Mouse (Mus musculus) heart, embryonic 15.5 days (tissue): ENCODE data around the gene Cnpy4. TPM values are rescaled to one million over a fixed set of nuclear protein-coding genes. Genes with fewer than 3 reads are reported as not detected.

Experiments
- ATAC-seq: fragments of 200-750 bp; cut with Nextera tagmentation; replicated peaks from 2 replicates; pipeline ENCODE4 v1.8.0; 2017; ENCODE audit warnings: low read depth, moderate TSS enrichment; ENCODE audit not compliant: insufficient number of reproducible peaks, insufficient read depth, low FRiP score
- H3K27ac ChIP-seq: fragments of 300-500 bp; sonication (generic); 2 replicates; pipeline ENCODE4 v1.5.1; 2015; ENCODE audit warnings: mild to moderate bottlenecking, inconsistent platforms
- H3K27me3 ChIP-seq: fragments of 300-500 bp; sonication (generic); 2 replicates; pipeline ENCODE4 v1.6.1; 2015; ENCODE audit warnings: inconsistent platforms
- H3K36me3 ChIP-seq: fragments of 300-500 bp; sonication (generic); 2 replicates; pipeline ENCODE4 v1.6.1; 2015; ENCODE audit warnings: mild to moderate bottlenecking, inconsistent platforms
- H3K4me1 ChIP-seq: fragments of 300-500 bp; sonication (generic); replicated peaks from 2 replicates; pipeline ENCODE4 v1.6.1; 2015; ENCODE audit warnings: inconsistent platforms
- H3K4me2 ChIP-seq: fragments of 300-500 bp; sonication (generic); 2 replicates; pipeline ENCODE4 v1.6.1; 2015; ENCODE audit warnings: inconsistent platforms, mild to moderate bottlenecking, moderate library complexity
- H3K4me3 ChIP-seq: fragments of 300-500 bp; sonication (generic); 2 replicates; pipeline ENCODE4 v1.5.1; 2015; ENCODE audit warnings: mild to moderate bottlenecking, inconsistent platforms
- H3K9ac ChIP-seq: fragments of 300-500 bp; sonication (generic); 2 replicates; pipeline ENCODE4 v1.6.1; 2015; ENCODE audit warnings: mild to moderate bottlenecking, inconsistent platforms
- H3K9me3 ChIP-seq: fragments of 300-500 bp; sonication (generic); replicated peaks from 2 replicates; pipeline ENCODE4 v1.6.1; 2016; ENCODE audit warnings: inconsistent platforms
- WGBS: fragments of 180-500 bp; shearing (Covaris S2); methylation state at CpG from one replicate; pipeline ENCODE4 v1.1.7; 2015; ENCODE audit warnings: mixed read lengths; 5-methylcytosine and 5-hydroxymethylcytosine counted together
- polyA plus RNA-seq: library from polyadenylated mRNA; unstranded; fragments of >200 nt; fragmentation: Nextera tagmentation; extraction: Ambion mirVana; gene quantifications from 2 replicates; pipeline ENCODE4 v1.2.1, GENCODE M21; 2015

Gene Cnpy4
- polyA plus RNA-seq, result 18.8 and 27.3 TPM in 2 replicates

DNA sequence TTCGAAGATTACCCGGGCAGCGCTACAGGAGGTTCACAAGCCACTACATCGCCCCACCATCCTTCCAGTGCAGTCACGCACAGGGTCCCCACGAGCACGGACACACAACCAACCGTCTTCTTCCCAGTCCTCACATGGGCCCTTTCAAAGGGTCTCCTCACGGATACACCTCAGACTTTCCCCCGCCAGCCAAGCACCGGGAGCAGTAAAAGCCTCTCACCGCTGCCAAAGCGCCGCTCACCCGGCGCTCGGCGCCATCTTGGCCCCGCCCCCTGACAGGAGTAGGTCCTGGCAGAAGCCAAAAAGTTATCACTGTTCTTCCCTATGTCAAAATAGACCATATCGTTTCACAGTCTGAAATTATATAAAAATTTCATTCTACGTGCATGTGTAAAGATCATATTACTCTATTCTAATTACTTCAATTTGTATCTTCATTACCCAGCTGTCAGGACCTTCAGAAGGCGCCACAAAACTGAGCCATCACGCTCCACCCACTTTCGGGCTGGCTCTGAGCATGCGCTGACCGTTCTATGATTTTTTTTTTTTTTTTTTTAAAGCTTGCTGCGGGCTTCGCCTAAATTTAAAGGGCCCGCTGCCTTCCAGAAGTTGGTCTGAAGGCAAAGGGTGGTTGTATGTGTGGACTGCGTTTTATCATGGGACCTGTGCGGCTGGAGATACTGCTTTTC, at the start of gene Cnpy4, which contains the start of gene Taf6:
Cnpy4 (plus strand) TSS at position 536 of the 689 bp plus-strand sequence.
Taf6 (minus strand) TSS at position 502 of the 689 bp plus-strand sequence.
- peak; percentile 87 for ATAC-seq
- Histone ChIP-seq H3K9ac (peak within 1 kb of the TSS; percentile 83), H3K9me3 (no peaks in the 10 kb centered on the region), H3K27me3 (no peaks in the 10 kb centered on the region), H3K27ac (peak within 1 kb of the TSS; percentile 79), H3K4me3 (peak within 1 kb of the TSS; percentile 85), H3K4me2 (peak within 1 kb of the TSS; percentile 78), H3K4me1 (peaks cover 15% of the 10 kb centered on the region), H3K36me3 (peaks cover 21% of the 10 kb centered on the region)
- WGBS, result under 1% methylated on average over 31 of the region's 31 CpGs

DNA sequence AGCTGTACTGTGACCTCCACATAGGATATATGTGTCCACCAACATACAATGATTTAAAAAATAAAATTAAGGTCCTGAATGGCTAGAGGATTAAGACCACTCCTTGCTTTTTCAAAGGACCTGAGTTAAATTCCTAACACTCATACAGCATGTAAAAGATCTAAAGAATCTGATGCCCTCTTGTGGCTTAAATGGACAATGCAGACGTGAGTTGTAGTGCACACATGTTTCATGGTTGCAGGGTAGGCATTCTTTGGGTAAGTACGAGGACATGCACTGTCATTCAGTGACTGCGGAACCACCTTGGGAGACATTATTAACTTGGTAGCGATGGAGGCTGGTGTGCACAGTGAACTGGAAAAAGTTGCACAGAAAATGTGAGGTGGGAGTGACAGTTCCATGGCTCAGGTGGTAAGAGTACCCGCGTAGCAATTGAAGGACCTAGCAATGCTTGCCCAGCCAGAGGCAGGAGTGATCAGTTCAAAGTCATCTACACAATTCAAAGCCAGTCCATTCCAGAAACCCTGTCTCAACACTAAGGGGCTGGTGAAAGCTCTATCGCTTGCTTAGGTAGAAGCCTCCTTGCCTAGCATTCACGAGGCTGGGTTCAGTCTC, 49.2 kb upstream of the Cnpy4 start:
- no peak overlapping the region for H3K4me2 ChIP-seq
- 56% methylated on average over 8 of the region's 8 CpGs for WGBS
- H3K36me3 ChIP-seq, result peaks cover 32% of the 10 kb centered on the region
- H3K4me3 ChIP-seq, result no peak overlapping the region
- H3K9ac ChIP-seq, result no peak overlapping the region
- H3K4me1 ChIP-seq, result no peaks in the 10 kb centered on the region
- no peaks in the 10 kb centered on the region for H3K9me3 ChIP-seq
- no peaks in the 10 kb centered on the region for H3K27me3 ChIP-seq
- no peak for ATAC-seq
- H3K27ac ChIP-seq, result no peak overlapping the region

DNA sequence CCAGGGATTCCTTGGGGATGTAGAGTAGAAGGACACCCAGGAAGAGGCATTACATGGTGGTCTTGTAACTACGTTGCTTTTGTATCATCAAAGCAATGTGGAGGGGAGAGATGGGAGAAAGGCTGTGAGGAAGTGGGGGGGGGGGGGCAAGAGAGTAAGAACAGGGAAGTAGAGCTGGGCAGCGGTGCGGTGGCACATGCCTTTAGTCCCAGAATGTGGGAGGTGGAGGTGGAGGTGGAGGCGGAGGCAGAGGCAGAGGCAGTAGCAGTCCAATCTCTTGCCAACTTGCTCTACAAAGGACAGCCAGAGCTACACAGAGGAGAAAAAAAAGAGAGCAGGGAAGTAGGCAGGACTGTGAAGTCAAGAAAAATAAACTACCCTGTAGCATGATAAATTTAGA, 48.7 kb upstream of the Cnpy4 start:
- ATAC-seq, result no peak
- peaks cover 29% of the 10 kb centered on the region for H3K36me3 ChIP-seq
- 56% methylated on average over 4 of the region's 4 CpGs for whole genome bisulfite sequencing
- H3K27me3 ChIP-seq, result no peaks in the 10 kb centered on the region
- no peaks in the 10 kb centered on the region for H3K9me3 ChIP-seq
- H3K27ac ChIP-seq, result no peak overlapping the region
- no peak overlapping the region for H3K4me2 ChIP-seq
- no peaks in the 10 kb centered on the region for H3K4me1 ChIP-seq
- no peak overlapping the region for H3K9ac ChIP-seq
- H3K4me3 ChIP-seq, result no peak overlapping the region

DNA sequence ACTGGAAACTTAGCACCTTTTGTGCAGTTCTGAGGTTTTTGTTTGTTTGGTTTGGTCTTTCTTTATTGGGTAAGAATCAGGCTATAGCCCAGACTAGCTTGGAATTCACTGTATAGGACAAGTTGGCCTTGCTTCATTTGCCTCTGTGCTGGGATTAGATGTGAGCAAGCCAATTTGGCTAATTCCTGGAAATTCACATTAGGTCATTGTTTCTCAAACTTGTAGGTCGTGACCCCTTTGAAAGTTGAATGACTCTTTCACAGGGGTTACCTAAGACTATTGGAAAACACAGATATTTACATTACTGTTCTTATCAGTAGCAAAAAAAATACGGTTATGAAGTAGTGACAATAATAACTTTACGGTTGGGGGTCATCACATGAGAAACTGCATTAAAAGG, 32.9 kb upstream of the Cnpy4 start:
- Histone ChIP-seq H3K4me2 (peak overlapping the region; percentile 68), H3K27me3 (no peaks in the 10 kb centered on the region), H3K36me3 (peaks cover 27% of the 10 kb centered on the region), H3K4me3 (peak overlapping the region; percentile 78), H3K27ac (no peak overlapping the region), H3K9ac (peak overlapping the region; percentile 69; the same call in 1 of the 2 replicates), H3K4me1 (peaks cover 2% of the 10 kb centered on the region; the same call in 1 of the 2 replicates), H3K9me3 (no peaks in the 10 kb centered on the region)
- WGBS, result 75% methylated on average over 3 of the region's 3 CpGs
- ATAC-seq, result no peak

DNA sequence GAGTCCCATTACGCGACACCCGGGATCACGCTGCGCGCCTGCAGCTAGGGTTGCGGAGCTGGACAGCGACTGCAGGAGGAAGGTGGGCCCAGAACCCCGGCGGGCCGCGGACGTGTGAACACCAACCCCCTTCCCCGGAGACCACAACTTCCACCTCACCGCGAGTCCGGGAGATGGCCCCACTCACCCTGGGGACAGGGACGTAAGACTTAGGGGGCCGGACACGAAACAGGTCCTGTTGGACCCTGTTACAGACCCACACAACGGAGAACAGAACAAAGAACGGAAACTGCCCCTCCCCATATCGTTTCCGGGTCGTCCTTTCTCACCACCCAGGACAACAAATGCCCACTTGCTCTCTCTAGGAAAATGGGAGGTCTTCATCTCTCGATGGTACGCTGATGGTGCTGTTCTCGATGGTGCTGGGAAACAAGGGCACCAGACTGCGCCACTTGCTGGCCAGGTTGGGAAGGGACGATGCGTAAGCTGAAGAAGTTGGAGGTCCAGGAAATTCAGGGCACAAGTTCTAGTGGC, 31.8 kb upstream of the Cnpy4 start, which contains the start of gene Zfp113:
Zfp113 (minus strand) TSS at position 302 of the 534 bp plus-strand sequence.
- no peaks in the 10 kb centered on the region for H3K9me3 ChIP-seq
- peak within 1 kb of the TSS; percentile 69 for H3K9ac ChIP-seq
- peaks cover 2% of the 10 kb centered on the region; the same call in 1 of the 2 replicates for H3K4me1 ChIP-seq
- peak within 1 kb of the TSS; percentile 68 for H3K4me2 ChIP-seq
- under 1% methylated on average over 31 of the region's 31 CpGs for WGBS
- H3K36me3 ChIP-seq, result peaks cover 23% of the 10 kb centered on the region
- H3K27ac ChIP-seq, result peak within 1 kb of the TSS; percentile 90
- ATAC-seq, result peak; percentile 97
- H3K27me3 ChIP-seq, result no peaks in the 10 kb centered on the region
- peak within 1 kb of the TSS; percentile 78 for H3K4me3 ChIP-seq

DNA sequence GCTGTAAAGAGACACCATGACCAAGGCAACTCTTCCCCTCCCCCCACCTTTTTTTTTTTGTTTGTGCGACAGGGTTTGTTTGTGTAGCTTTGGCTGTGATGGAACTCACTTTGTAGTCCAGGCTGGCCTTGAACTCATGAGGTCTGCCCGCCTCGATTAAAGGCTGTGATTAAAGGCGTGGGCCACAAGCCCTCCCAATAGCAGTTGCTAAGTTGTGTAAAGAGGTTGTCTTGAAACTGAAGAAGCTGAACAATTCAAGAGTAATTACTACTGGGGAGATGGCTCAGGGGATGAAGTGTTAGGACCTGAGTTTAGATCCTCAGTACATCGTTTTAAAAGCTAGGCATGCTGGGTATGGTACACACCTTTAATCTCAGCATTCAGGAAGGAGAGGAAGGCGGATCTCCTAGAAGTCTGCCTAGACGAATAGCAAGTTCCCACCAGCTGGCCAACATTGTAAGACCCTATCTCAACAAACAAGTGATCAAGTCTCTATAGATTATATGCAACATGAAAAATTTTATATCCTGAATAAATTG, 27.0 kb upstream of the Cnpy4 start:
- Histone ChIP-seq H3K27me3 (no peaks in the 10 kb centered on the region), H3K4me1 (peaks cover 12% of the 10 kb centered on the region), H3K9ac (peak overlapping the region; percentile 85; the same call in 1 of the 2 replicates), H3K36me3 (peaks cover 25% of the 10 kb centered on the region), H3K27ac (peak overlapping the region; percentile 60), H3K4me3 (peak overlapping the region; percentile 86), H3K4me2 (peak overlapping the region; percentile 77), H3K9me3 (no peaks in the 10 kb centered on the region)
- WGBS, result 64% methylated on average over 7 of the region's 7 CpGs
- no peak for ATAC-seq

DNA sequence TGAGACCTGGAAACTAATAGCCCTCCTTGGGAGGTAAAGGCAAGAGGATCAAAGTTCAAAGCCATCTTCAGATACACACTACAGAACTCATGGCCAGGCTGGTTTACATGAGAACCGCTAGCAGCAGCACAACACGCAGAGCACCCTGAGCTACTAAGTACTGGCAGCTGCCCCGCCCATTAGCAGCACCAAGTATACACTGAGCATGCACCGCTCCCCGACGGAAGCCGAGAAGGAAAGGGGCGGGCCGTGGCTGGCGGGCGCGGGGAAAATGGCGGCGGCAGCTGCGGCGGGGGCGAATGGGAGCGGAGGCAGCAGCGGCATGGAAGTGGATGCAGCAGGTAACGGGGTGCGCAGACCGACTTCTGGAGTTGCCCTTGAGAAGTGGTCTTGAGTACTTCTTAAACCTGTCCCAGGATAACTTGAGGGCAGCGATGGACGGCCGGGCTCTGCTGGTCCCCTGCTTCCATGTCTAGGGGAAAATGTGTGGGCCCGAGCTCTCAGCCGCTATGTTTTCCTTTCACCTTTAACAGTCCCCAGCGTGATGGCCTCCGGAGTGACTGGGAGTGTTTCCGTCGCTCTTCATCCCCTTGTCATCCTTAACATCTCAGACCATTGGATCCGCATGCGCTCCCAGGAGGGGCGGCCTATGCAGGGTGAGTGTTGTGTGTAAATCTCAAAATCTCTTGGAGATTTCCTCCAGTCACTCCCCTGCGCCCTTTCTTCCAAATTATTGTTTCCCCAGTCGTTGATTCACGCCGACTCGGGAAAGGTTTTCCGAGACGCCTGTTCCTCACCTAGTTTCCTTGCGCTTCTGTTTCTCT, 26.2 kb upstream of the Cnpy4 start, which contains the start of gene Cops6:
Cops6 (plus strand) TSS at position 230 of the 824 bp plus-strand sequence.
- H3K4me1 ChIP-seq, result peaks cover 10% of the 10 kb centered on the region
- H3K27ac ChIP-seq, result peak within 1 kb of the TSS; percentile 75
- WGBS, result under 1% methylated on average over 42 of the region's 42 CpGs
- no peaks in the 10 kb centered on the region for H3K9me3 ChIP-seq
- H3K36me3 ChIP-seq, result peaks cover 33% of the 10 kb centered on the region
- ATAC-seq, result peak; percentile 95
- no peaks in the 10 kb centered on the region for H3K27me3 ChIP-seq
- peak within 1 kb of the TSS; percentile 77 for H3K4me2 ChIP-seq
- peak within 1 kb of the TSS; percentile 86 for H3K4me3 ChIP-seq
- peak within 1 kb of the TSS; percentile 85 for H3K9ac ChIP-seq

DNA sequence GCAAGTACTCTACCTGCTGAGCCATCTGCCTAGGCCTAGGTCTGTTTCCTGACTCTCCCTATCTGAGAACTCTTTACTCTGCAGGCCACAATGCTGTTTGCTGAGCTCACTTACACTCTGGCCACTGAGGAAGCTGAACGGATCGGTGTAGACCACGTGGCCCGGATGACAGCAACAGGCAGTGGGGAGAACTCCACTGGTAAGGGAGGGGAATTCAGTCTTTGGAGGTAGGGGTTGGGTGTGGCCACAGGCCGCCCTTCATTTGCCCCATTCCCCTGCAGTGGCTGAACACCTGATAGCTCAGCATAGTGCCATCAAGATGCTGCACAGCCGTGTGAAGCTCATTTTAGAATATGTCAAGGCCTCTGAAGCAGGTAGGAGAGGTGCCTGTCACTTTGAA, 24.2 kb upstream of the Cnpy4 start:
- Histone ChIP-seq H3K4me3 (no peak overlapping the region), H3K36me3 (peaks cover 52% of the 10 kb centered on the region), H3K4me2 (no peak overlapping the region), H3K27ac (no peak overlapping the region), H3K9ac (no peak overlapping the region), H3K4me1 (peaks cover 10% of the 10 kb centered on the region), H3K9me3 (no peaks in the 10 kb centered on the region), H3K27me3 (no peaks in the 10 kb centered on the region)
- 73% methylated on average over 6 of the region's 6 CpGs for WGBS
- ATAC-seq, result no peak

DNA sequence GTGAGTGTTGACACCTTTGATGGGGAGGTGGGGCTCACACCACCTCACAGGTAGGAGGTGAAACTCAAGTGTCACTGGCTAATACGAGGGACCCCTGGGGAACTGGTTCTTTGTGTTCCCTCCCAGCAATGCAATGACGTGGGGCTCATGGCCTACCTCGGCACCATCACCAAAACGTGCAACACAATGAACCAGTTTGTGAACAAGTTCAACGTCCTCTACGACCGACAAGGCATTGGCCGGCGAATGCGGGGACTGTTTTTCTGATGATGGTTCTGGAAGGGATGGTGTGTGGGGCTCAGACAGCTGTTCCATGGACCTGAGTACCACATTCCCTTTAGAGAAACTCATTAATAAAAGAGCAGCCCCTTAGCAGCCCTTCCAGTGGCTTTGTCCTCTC, 23.7 kb upstream of the Cnpy4 start:
- no peak overlapping the region for H3K27ac ChIP-seq
- H3K9ac ChIP-seq, result no peak overlapping the region; the same call in 1 of the 2 replicates
- H3K4me3 ChIP-seq, result no peak overlapping the region
- H3K4me1 ChIP-seq, result peaks cover 10% of the 10 kb centered on the region
- H3K4me2 ChIP-seq, result no peak overlapping the region
- 73% methylated on average over 10 of the region's 10 CpGs for whole genome bisulfite sequencing
- peaks cover 58% of the 10 kb centered on the region for H3K36me3 ChIP-seq
- H3K9me3 ChIP-seq, result no peaks in the 10 kb centered on the region
- no peaks in the 10 kb centered on the region for H3K27me3 ChIP-seq
- ATAC-seq, result no peak

DNA sequence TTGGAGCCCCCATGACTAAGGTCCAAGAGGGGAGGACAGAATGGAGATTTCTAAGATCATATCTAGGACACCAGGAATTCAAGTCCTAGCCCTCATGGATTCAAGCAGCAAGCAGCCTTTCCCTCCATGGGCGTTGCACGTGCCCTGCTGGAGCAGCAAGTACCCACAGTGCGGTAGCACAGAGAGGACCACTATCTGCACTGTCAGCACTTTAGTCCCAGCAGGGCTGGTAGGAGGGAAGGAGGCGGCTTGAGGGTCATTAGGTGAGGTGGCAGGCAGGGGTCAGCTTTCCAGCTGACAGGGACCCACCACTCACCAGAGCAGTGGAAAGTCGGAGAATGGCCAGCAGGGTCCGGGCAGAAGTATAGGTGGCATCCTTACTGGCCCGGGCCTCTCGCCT, 21.7 kb upstream of the Cnpy4 start:
- H3K4me3 ChIP-seq, result no peak overlapping the region
- ATAC-seq, result no peak
- H3K27me3 ChIP-seq, result no peaks in the 10 kb centered on the region
- no peak overlapping the region for H3K9ac ChIP-seq
- no peak overlapping the region for H3K4me2 ChIP-seq
- H3K9me3 ChIP-seq, result no peaks in the 10 kb centered on the region
- 72% methylated on average over 8 of the region's 8 CpGs for WGBS
- peaks cover 16% of the 10 kb centered on the region for H3K4me1 ChIP-seq
- no peak overlapping the region for H3K27ac ChIP-seq
- peaks cover 69% of the 10 kb centered on the region for H3K36me3 ChIP-seq
